Mouse (Mus musculus) CH12.LX (cell line): ENCODE results near the gene Clcn6.

Experiments
- POLR2A ChIP-seq: IDR thresholded peaks from 2 replicates; pipeline ENCODE4 v1.6.1; 2011; ENCODE audit warnings: low read depth, mild to moderate bottlenecking, improper control_type of control experiment, low read length
- SMC3 ChIP-seq: IDR thresholded peaks from 2 replicates; pipeline ENCODE4 v1.6.1; 2011; ENCODE audit warnings: low read depth, low read length, improper control_type of control experiment

DNA sequence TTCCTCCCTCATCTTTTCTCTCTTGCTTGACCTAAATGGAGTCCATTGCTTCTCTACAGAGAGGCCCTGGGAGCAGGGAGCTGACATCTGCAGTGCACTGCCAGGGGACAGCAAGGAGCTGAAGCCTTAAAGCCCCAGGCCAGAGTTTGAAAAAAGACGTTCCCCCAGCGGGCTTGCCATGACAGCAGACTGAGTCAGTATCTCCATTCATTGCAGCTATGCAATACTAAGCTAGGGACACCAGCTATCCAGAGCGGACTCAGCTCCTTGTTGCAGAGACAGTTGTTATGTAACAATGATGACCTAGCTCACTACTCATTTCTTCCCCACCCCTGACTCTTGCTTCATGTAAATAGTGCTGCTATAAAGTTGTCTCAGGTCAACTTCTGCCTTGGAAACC is 43.3 kb downstream of the Clcn6 start:
- TF ChIP-seq SMC3 (no peak), POLR2A (no peak)
